Mouse (Mus musculus): ENCODE results near the gene Vdac1. TPM values are rescaled to one million over a fixed set of nuclear protein-coding genes. Genes with fewer than 3 reads are reported as not detected.
A peak's percentile ranks its signal among the peaks of the same experiment; 100 is the strongest.

Gene Vdac1
- polyA plus RNA-seq, 1 experiment from 2014 or later: 219 TPM

- Histone ChIP-seq H3K36me3 (ENCODE audit: insufficient read depth) (no peaks in the 10 kb centered on the region), H3K9ac (peak overlapping the region; percentile 98), H3K9me3 (ENCODE audit: low read depth, low read length) (no peaks in the 10 kb centered on the region), H3K27me3 (ENCODE audit: insufficient read depth, low read length) (no peaks in the 10 kb centered on the region), H3K4me3 (ENCODE audit: low read depth, low read length) (peak overlapping the region; percentile 94), H3K4me1 (ENCODE audit: insufficient read depth) (peaks cover 19% of the 10 kb centered on the region), H3K4me2 (peak overlapping the region; percentile 84), H3K27ac (ENCODE audit: low read depth) (peak overlapping the region; percentile 96)
- ATAC-seq (ENCODE audit: insufficient read depth) (peak; percentile 45), DNase-seq (no peak)
- no peak for TF ChIP-seq CTCF (IDR thresholded peaks at IDR 0.05; ENCODE audit: low read depth)
- WGBS: 0% methylated on average over 47 of the region's 47 CpGs
Observed at GRCm38 (mm10) chr11:52361287-52361921, 744 bp downstream of the Vdac1 start.

- TF ChIP-seq CTCF (IDR thresholded peaks at IDR 0.05; ENCODE audit: low read depth): no peak
- WGBS: 76% methylated on average over 2 of the region's 2 CpGs
- Histone ChIP-seq H3K27me3 (ENCODE audit: insufficient read depth, low read length) (no peaks in the 10 kb centered on the region), H3K4me2 (no peak overlapping the region), H3K36me3 (ENCODE audit: insufficient read depth) (no peaks in the 10 kb centered on the region), H3K4me1 (ENCODE audit: insufficient read depth) (peaks cover 26% of the 10 kb centered on the region), H3K27ac (ENCODE audit: low read depth) (peak overlapping the region; percentile 87; the same call in 1 of the 2 replicates), H3K4me3 (ENCODE audit: low read depth, low read length) (no peak overlapping the region), H3K9ac (no peak overlapping the region), H3K9me3 (ENCODE audit: low read depth, low read length) (no peaks in the 10 kb centered on the region)
- no peak for ATAC-seq (ENCODE audit: insufficient read depth)
- no peak for DNase-seq
Observed at GRCm38 (mm10) chr11:52364376-52364775, 3.7 kb downstream of the Vdac1 start.

- DNase-seq (peak; percentile 84), ATAC-seq (ENCODE audit: insufficient read depth) (no peak)
- Histone ChIP-seq H3K4me1 (ENCODE audit: insufficient read depth) (peaks cover 22% of the 10 kb centered on the region), H3K27ac (ENCODE audit: low read depth) (peak overlapping the region; percentile 87), H3K36me3 (ENCODE audit: insufficient read depth) (no peaks in the 10 kb centered on the region), H3K9me3 (ENCODE audit: low read depth, low read length) (no peaks in the 10 kb centered on the region), H3K9ac (no peak overlapping the region), H3K4me2 (peak overlapping the region; percentile 35; the same call in 1 of the 2 replicates), H3K4me3 (ENCODE audit: low read depth, low read length) (no peak overlapping the region), H3K27me3 (ENCODE audit: insufficient read depth, low read length) (no peaks in the 10 kb centered on the region)
- 42% methylated on average over 1 of the region's 1 CpGs for WGBS
- no peak for TF ChIP-seq CTCF (IDR thresholded peaks at IDR 0.05; ENCODE audit: low read depth)
Observed at GRCm38 (mm10) chr11:52365143-52365542, 4.5 kb downstream of the Vdac1 start.

GRCm38 (mm10) chr11:52366358-52366757 is 5.7 kb downstream of the Vdac1 start:
- ATAC-seq (ENCODE audit: insufficient read depth) (no peak), DNase-seq (no peak)
- H3K4me1 ChIP-seq (ENCODE audit: insufficient read depth): peaks cover 28% of the 10 kb centered on the region
- H3K27me3 ChIP-seq (ENCODE audit: insufficient read depth, low read length): no peaks in the 10 kb centered on the region
- no peak for TF ChIP-seq CTCF (IDR thresholded peaks at IDR 0.05; ENCODE audit: low read depth)
- no peak overlapping the region for H3K4me3 ChIP-seq (ENCODE audit: low read depth, low read length)
- H3K27ac ChIP-seq (ENCODE audit: low read depth): no peak overlapping the region; the same call in 1 of the 2 replicates
- no peaks in the 10 kb centered on the region for H3K9me3 ChIP-seq (ENCODE audit: low read depth, low read length)
- WGBS: 67% methylated on average over 5 of the region's 5 CpGs
- H3K4me2 ChIP-seq: no peak overlapping the region
- no peaks in the 10 kb centered on the region for H3K36me3 ChIP-seq (ENCODE audit: insufficient read depth)
- no peak overlapping the region for H3K9ac ChIP-seq

GRCm38 (mm10) chr11:52368176-52368985 is 7.7 kb downstream of the Vdac1 start:
- no peaks in the 10 kb centered on the region for H3K36me3 ChIP-seq (ENCODE audit: insufficient read depth)
- H3K9ac ChIP-seq: no peak overlapping the region
- no peak overlapping the region for H3K4me3 ChIP-seq (ENCODE audit: low read depth, low read length)
- ATAC-seq (ENCODE audit: insufficient read depth): no peak
- peak overlapping the region; percentile 15; the same call in 1 of the 2 replicates for H3K27ac ChIP-seq (ENCODE audit: low read depth)
- WGBS: 57% methylated on average over 10 of the region's 10 CpGs
- peaks cover 23% of the 10 kb centered on the region; the same call in 1 of the 2 replicates for H3K4me1 ChIP-seq (ENCODE audit: insufficient read depth)
- no peaks in the 10 kb centered on the region for H3K27me3 ChIP-seq (ENCODE audit: insufficient read depth, low read length)
- TF ChIP-seq CTCF (IDR thresholded peaks at IDR 0.05; ENCODE audit: low read depth): no peak
- no peak for DNase-seq
- no peak overlapping the region for H3K4me2 ChIP-seq
- no peaks in the 10 kb centered on the region for H3K9me3 ChIP-seq (ENCODE audit: low read depth, low read length)

- H3K27me3 ChIP-seq (ENCODE audit: insufficient read depth, low read length): no peaks in the 10 kb centered on the region
- no peak overlapping the region for H3K27ac ChIP-seq (ENCODE audit: low read depth)
- WGBS: 70% methylated on average over 9 of the region's 9 CpGs
- no peak for TF ChIP-seq CTCF (IDR thresholded peaks at IDR 0.05; ENCODE audit: low read depth)
- no peak overlapping the region for H3K4me2 ChIP-seq
- no peaks in the 10 kb centered on the region for H3K9me3 ChIP-seq (ENCODE audit: low read depth, low read length)
- H3K4me1 ChIP-seq (ENCODE audit: insufficient read depth): peaks cover 18% of the 10 kb centered on the region; the same call in 1 of the 2 replicates
- peaks cover 2% of the 10 kb centered on the region for H3K36me3 ChIP-seq (ENCODE audit: insufficient read depth)
- DNase-seq: no peak
- H3K9ac ChIP-seq: no peak overlapping the region
- no peak overlapping the region for H3K4me3 ChIP-seq (ENCODE audit: low read depth, low read length)
- ATAC-seq (ENCODE audit: insufficient read depth): no peak
Observed at GRCm38 (mm10) chr11:52369252-52370134, 8.8 kb downstream of the Vdac1 start.

Data from lung, embryonic 14.5 days (tissue).